Mouse (Mus musculus) kidney, adult 2 months (tissue): ENCODE measurements around the gene Rtp1. TPM values are rescaled to one million over a fixed set of nuclear protein-coding genes. Genes with fewer than 3 reads are reported as not detected.
A peak's percentile ranks its signal among the peaks of the same experiment; 100 is the strongest.

Source experiments
- DNase-seq: peaks from one replicate; pipeline ENCODE4 v3.0.0; 2021
- H3K27ac ChIP-seq: fragments of 200-500 bp; 2 replicates; pipeline ENCODE4 v1.5.1; 2012; ENCODE audit warnings: low read depth, low read length, control low read depth, inconsistent platforms; ENCODE audit not compliant: insufficient read depth
- H3K27me3 ChIP-seq: fragments of 200-500 bp; replicated peaks from 2 replicates; pipeline ENCODE4 v1.6.1; 2012; ENCODE audit warnings: mild to moderate bottlenecking, moderate library complexity, low read length, inconsistent platforms; ENCODE audit not compliant: control insufficient read depth, insufficient read depth
- H3K36me3 ChIP-seq: fragments of 200-500 bp; 2 replicates; pipeline ENCODE4 v1.6.1; 2012; ENCODE audit warnings: mild to moderate bottlenecking, moderate library complexity, low read length, inconsistent platforms; ENCODE audit not compliant: control insufficient read depth, insufficient read depth
- H3K4me1 ChIP-seq: fragments of 200-500 bp; 2 replicates; pipeline ENCODE4 v1.6.1; 2011; ENCODE audit warnings: low read length; ENCODE audit not compliant: control insufficient read depth, insufficient read depth
- H3K4me3 ChIP-seq: fragments of 200-500 bp; 2 replicates; pipeline ENCODE4 v1.5.1; 2011; ENCODE audit warnings: mild to moderate bottlenecking, low read depth, low read length, control low read depth; ENCODE audit not compliant: insufficient read depth
- CTCF ChIP-seq: fragments of 200-500 bp; conservative IDR thresholded peaks from 2 replicates; pipeline ENCODE4 v1.5.1; 2011; ENCODE audit warnings: low read depth, mild to moderate bottlenecking, control low read depth, low read length, moderate library complexity, mixed read lengths; ENCODE audit not compliant: insufficient read depth, insufficient read length
- POLR2A ChIP-seq: fragments of 200-500 bp; IDR thresholded peaks from one replicate; pipeline ENCODE4 v1.6.1; 2011; ENCODE audit warnings: low read depth, low read length, control low read depth
- WGBS: fragments of 180-500 bp; shearing (Covaris S2); methylation state at CpG from one replicate; pipeline ENCODE4 v1.1.7; 2018; 5-methylcytosine and 5-hydroxymethylcytosine counted together
- polyA plus RNA-seq: library from polyadenylated mRNA; depleted of rRNA; stranded (reverse); fragments of >200 nt; gene quantifications from 2 replicates; pipeline ENCODE4 v1.2.3, GENCODE M21; 2012; rRNA removed

Gene Rtp1
- 0.06 and 0.07 TPM in 2 replicates for polyA plus RNA-seq

DNA sequence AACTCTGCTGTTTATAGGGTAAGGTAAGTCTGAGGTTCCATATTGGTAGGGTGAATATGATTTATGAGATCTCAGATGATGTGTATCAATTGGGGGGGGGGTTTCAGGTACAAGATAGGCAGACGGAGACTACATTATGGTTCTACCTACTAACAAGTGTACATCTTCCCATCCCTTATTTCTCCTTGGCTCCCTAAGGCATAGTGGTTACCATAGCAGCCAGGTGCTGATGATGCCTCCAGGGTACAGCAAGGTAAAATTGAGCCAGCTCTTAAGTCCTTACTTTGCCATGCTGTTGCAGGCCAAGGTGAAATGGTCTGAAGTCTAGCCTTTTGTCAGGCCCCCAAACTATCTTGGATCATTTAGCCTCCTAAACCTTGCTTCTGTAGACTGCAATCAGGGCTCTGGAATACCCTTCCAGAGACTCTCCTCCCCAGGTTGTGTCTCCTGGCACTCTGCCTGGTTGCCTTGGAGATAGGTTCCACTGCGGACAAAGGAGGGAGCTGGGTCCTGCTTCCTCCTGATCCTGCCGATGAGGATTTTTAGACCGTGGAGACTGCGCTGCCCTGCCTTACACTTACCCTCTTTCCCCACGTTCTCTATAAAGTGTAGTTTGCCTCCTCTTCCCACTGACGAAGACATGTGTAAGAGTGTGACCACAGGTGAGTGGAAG, at the start of gene Rtp1:
Rtp1 (plus strand) TSS at position 487 of the 673 bp plus-strand sequence.
- DNase-seq: no peak
- Histone ChIP-seq H3K4me3 (no peak within 1 kb of the TSS), H3K4me1 (no peaks in the 10 kb centered on the region), H3K27me3 (no peaks in the 10 kb centered on the region), H3K36me3 (no peaks in the 10 kb centered on the region), H3K27ac (no peak within 1 kb of the TSS)
- WGBS: 71% methylated on average over 7 of the region's 7 CpGs
- TF ChIP-seq CTCF (no peak), POLR2A (no peak)

GRCm38 (mm10) chr16:23379536-23380230, 49.2 kb upstream of the Rtp1 start:
- Histone ChIP-seq H3K27me3 (no peaks in the 10 kb centered on the region), H3K4me3 (no peak overlapping the region), H3K4me1 (no peaks in the 10 kb centered on the region), H3K27ac (no peak overlapping the region), H3K36me3 (no peaks in the 10 kb centered on the region)
- no peak for DNase-seq
- WGBS: 85% methylated on average over 3 of the region's 3 CpGs
- TF ChIP-seq CTCF (no peak), POLR2A (no peak)

GRCm38 (mm10) chr16:23384304-23384703, 44.6 kb upstream of the Rtp1 start:
- Histone ChIP-seq H3K36me3 (no peaks in the 10 kb centered on the region), H3K4me1 (no peaks in the 10 kb centered on the region), H3K27me3 (no peaks in the 10 kb centered on the region), H3K4me3 (no peak overlapping the region), H3K27ac (no peak overlapping the region)
- no peak for DNase-seq
- TF ChIP-seq CTCF (no peak), POLR2A (no peak)

DNA sequence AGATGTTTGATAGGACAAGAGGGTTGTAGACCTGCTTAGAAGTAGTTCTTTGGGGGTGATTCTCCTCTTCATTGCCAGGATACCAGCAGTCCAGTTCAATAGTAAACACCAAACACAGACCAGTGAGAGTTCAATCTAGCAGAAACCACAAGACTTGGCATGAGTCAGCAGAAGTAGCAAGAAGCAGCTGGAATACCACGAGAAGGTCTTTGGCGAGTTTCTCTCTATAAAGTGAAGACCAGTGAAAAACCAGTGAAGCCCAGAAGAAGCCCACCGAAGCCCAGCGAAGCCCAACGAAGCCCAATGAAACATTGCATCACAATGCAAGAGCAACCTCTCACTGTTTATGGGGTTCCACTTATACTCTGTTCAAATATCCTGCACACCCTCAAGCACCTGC, 31.0 kb upstream of the Rtp1 start:
- WGBS: 85% methylated on average over 5 of the region's 5 CpGs
- TF ChIP-seq CTCF: no peak
- no peak for TF ChIP-seq POLR2A
- Histone ChIP-seq H3K36me3 (no peaks in the 10 kb centered on the region), H3K27ac (no peak overlapping the region), H3K27me3 (no peaks in the 10 kb centered on the region), H3K4me3 (no peak overlapping the region), H3K4me1 (no peaks in the 10 kb centered on the region)
- no peak for DNase-seq

DNA sequence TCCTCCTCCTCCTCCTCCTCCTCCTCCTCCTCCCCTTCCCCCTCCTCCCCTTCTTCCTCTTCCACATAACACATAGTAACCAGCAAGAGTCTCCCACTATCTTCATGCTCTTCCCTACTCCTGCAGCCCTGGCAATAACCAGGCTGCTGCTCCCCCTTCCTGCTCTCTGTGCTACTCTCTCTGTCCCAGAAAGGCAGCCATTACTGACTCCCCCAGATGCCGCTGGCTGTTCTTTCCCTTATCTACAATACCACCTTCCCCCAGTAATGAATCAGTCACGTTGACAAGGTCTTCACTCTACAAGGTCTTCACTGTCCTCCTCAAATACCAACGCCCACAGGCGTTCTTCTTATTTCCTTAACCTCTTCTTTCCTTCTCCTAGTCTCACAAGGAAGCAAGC, 27.5 kb upstream of the Rtp1 start:
- Histone ChIP-seq H3K27ac (no peak overlapping the region), H3K4me1 (no peaks in the 10 kb centered on the region; the same call in 1 of the 2 replicates), H3K36me3 (no peaks in the 10 kb centered on the region), H3K4me3 (no peak overlapping the region), H3K27me3 (no peaks in the 10 kb centered on the region)
- 43% methylated on average over 4 of the region's 4 CpGs for WGBS
- TF ChIP-seq POLR2A (no peak), CTCF (no peak)
- DNase-seq: no peak

- Histone ChIP-seq H3K27me3 (no peaks in the 10 kb centered on the region), H3K36me3 (no peaks in the 10 kb centered on the region), H3K4me1 (no peaks in the 10 kb centered on the region; the same call in 1 of the 2 replicates), H3K4me3 (no peak overlapping the region), H3K27ac (no peak overlapping the region)
- no peak for TF ChIP-seq POLR2A
- TF ChIP-seq CTCF: no peak
- WGBS: 79% methylated on average over 3 of the region's 3 CpGs
- no peak for DNase-seq
Measured at GRCm38 (mm10) chr16:23401959-23402358, 27.0 kb upstream of the Rtp1 start.

- TF ChIP-seq POLR2A (no peak), CTCF (peak; percentile 66)
- no peaks in the 10 kb centered on the region; the same call in 1 of the 2 replicates for H3K4me1 ChIP-seq
- WGBS: 40% methylated on average over 8 of the region's 8 CpGs
- H3K27ac ChIP-seq: no peak overlapping the region
- peak; percentile 70 for DNase-seq
- H3K27me3 ChIP-seq: no peaks in the 10 kb centered on the region
- no peaks in the 10 kb centered on the region for H3K36me3 ChIP-seq
- no peak overlapping the region for H3K4me3 ChIP-seq
Measured at GRCm38 (mm10) chr16:23403008-23403755, 25.8 kb upstream of the Rtp1 start.
